Mouse (Mus musculus): ENCODE measurements around the gene Slc2a1.

The Slc2a1 gene

DNA sequence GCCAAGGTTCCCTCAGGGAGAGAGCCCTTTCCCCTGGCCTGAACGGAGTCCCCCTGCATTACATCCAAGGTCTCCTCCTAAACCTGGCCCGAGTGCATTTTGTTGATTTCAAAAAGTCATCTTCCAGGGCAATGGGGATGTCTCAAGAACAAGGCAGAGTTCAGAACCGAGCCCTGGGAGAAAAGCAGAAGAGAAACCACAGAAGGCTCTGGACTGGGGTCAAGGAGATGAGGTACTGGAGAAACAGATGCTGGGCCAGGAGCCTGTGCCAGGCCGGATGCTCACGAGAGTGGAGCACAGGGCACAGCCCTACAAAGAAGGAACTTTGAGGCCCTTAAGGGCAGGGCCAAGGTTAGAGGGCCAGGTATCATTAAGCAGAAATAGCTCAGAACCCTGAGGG is 69.2 kb downstream of the Slc2a1 start:
- peak in 1 of 2 experiments; percentile 34 for DNase-seq (ENCODE audit: low read depth in 1 of 2, low spot score in 2 of 2)

DNA sequence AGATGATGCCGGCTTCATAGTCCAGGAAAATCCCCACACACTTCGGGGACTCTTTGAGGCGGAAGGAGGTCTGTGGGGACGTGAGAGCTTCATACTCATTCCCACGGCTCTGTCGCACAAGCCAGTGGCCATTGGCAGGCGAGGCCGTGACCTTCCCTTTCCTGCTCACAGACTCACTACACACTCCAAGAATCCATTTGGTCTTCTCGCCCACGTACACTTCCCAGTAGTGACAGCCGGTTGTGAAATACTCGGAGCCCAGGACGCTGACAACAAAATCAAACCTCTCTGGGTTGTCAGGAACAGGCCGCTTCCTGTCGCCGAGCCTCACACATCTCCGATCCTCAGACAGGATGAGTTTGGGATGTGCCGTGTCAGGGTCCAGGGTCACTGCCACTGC is 69.8 kb downstream of the Slc2a1 start:
- no peak for DNase-seq (ENCODE audit: low read depth in 1 of 2, low spot score in 2 of 2)

DNA sequence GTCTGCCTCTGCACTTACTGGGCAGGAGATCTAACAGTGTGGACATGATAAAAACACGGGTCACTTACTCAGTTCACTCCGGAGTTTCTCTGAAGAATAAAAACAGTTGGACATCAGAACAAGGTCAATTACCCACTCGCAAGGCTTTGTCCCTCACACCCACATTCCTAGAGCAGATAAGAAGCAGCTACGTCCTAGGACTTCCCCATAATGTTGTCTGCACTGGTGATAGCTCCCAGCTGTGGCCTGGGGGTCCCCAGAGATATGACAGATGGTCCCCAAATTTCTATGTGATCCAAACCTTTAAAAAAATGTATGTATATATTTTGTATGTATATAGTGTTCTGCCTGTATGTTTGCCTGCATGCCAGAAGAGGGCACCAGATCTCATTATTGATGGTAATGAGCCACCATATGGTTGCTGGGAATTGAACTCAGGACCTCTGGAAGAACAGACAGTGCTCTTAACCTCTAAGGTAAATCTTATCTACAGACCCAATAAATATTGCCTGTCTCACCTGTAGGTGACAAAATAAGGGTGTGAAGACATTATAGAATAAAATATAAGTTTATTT is 71.7 kb downstream of the Slc2a1 start:
- no peak for DNase-seq (ENCODE audit: low read depth in 1 of 2, low spot score in 2 of 2)

- peak; percentile 28 to 50 for DNase-seq (ENCODE audit: low read depth in 1 of 2, low spot score in 2 of 2)
Measured at GRCm38 (mm10) chr4:119181456-119181855, 72.9 kb downstream of the Slc2a1 start.

DNA sequence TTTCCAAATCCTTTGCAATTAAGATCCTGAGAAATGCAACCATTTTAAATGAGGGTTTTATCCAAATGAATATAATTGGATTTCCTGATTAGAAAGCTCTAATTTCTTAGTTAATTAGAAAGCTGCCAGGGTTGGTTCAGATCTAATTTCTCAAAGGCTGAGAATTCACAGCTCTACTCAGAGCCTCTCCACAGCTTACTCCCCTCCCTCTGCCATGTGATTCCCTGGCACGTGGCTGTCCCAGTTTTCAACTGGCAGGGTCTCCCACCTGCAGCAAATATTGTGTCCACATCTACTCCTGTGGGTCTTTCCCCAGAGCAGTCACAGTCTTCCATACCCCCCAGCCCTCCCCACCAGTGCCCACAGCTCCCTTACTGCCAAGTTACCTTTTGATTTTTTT is 75.0 kb downstream of the Slc2a1 start:
- DNase-seq (ENCODE audit: low read depth in 1 of 2, low spot score in 2 of 2): no peak

- no peak for DNase-seq (ENCODE audit: low read depth in 1 of 2, low spot score in 2 of 2)
Measured at GRCm38 (mm10) chr4:119185771-119186170, 77.3 kb downstream of the Slc2a1 start.

Data from monocyte, adult 2 months (primary cell).